Mouse (Mus musculus): ENCODE results near the gene Prkn. TPM values are rescaled to one million over a fixed set of nuclear protein-coding genes. Genes with fewer than 3 reads are reported as not detected.

The Prkn gene
- polyA plus RNA-seq, 1 experiment from 2014 or later: 2.4 TPM

DNA sequence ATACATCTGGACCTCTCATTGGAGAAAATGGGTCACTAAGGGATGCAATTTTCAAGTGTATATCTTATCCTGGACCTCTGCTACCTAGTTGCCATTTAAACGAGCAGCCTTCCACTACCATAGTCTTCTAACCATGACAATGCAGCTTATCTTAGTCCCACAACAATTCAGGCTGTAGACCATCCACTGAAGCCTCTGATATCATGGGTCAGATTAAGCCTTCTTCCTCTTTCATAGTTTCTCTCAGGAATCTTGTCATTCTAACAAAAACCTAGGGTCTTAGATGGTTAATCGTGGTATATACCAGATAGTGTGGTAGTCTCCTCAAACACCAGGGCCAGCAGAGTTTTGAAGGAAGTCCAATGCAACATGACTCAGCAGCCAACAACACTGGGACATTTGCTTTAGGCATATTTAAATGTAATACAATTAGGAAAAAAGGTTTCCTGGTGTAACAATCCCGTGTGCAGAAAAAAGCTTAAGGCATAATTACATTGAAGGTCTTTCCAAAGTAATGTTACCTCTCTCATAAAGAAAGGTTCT lies 61.6 kb downstream of the Prkn start:
- no peaks in the 10 kb centered on the region for H3K4me1 ChIP-seq
- H3K27me3 ChIP-seq: no peaks in the 10 kb centered on the region
- WGBS: 90% methylated on average over 3 of the region's 3 CpGs
- no peak overlapping the region for H3K4me3 ChIP-seq
- H3K9ac ChIP-seq: no peak overlapping the region
- ATAC-seq (ENCODE audit: low FRiP score): no peak
- H3K4me2 ChIP-seq (replicated peaks): no peak overlapping the region
- H3K9me3 ChIP-seq (replicated peaks): no peaks in the 10 kb centered on the region
- H3K27ac ChIP-seq: no peak overlapping the region
- no peaks in the 10 kb centered on the region for H3K36me3 ChIP-seq

GRCm38 (mm10) chr17:10936698-10937097 lies 96.5 kb downstream of the Prkn start:
- H3K4me2 ChIP-seq (replicated peaks): no peak overlapping the region
- no peaks in the 10 kb centered on the region for H3K27me3 ChIP-seq
- no peak for ATAC-seq (ENCODE audit: low FRiP score)
- H3K9me3 ChIP-seq (replicated peaks): no peaks in the 10 kb centered on the region
- H3K36me3 ChIP-seq: no peaks in the 10 kb centered on the region
- H3K4me1 ChIP-seq: peaks cover 7% of the 10 kb centered on the region
- H3K9ac ChIP-seq: no peak overlapping the region
- H3K4me3 ChIP-seq: no peak overlapping the region
- no peak overlapping the region for H3K27ac ChIP-seq

DNA sequence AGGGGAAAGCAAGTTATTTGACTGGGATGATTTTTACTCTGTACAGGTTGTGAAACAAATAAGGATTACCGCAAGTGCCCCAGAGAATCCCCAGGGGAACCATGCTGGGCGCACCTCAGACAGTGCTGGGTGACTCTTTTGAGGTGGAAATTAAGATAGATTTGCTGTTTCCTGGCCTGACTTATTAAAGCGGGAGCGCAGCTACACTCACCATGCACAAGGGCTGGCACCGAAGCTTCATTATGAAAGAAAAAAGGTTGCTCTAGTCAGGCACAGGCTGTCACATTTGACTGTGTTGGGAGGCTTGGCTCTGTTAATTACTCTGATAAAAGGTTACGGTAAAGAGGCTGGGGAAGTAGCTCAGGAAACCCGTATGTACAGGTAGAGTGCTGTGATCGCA lies 97.7 kb downstream of the Prkn start:
- Histone ChIP-seq H3K9me3 (replicated peaks) (no peaks in the 10 kb centered on the region), H3K9ac (no peak overlapping the region), H3K4me1 (peaks cover 7% of the 10 kb centered on the region), H3K27me3 (no peaks in the 10 kb centered on the region), H3K4me2 (replicated peaks) (no peak overlapping the region), H3K36me3 (no peaks in the 10 kb centered on the region), H3K27ac (no peak overlapping the region), H3K4me3 (no peak overlapping the region)
- WGBS: 41% methylated on average over 8 of the region's 8 CpGs
- no peak for ATAC-seq (ENCODE audit: low FRiP score)

DNA sequence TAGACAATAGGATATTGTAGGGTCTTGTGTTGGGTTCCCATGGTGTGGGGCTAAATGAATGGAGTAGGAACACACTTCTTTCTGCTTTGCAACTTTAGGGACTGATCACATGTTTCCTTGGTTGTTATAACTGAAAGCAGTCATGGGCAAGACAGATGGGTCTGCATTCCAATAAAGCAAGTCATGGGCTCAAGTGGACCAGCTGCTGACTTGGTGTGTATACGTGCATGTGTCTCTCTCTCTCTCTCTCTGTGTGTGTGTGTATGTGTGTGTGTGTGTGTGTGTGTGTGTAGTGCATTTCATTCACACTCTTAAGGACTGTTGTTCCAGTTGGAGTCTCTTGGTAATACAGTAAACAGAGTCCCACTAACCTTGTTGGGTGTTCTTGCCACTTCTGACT lies 98.6 kb downstream of the Prkn start:
- no peak overlapping the region for H3K4me2 ChIP-seq (replicated peaks)
- no peak for ATAC-seq (ENCODE audit: low FRiP score)
- no peaks in the 10 kb centered on the region for H3K27me3 ChIP-seq
- WGBS: 50% methylated on average over 1 of the region's 1 CpGs
- no peak overlapping the region for H3K27ac ChIP-seq
- H3K9me3 ChIP-seq (replicated peaks): no peaks in the 10 kb centered on the region
- no peak overlapping the region for H3K9ac ChIP-seq
- H3K4me1 ChIP-seq: peaks cover 7% of the 10 kb centered on the region
- no peaks in the 10 kb centered on the region for H3K36me3 ChIP-seq
- H3K4me3 ChIP-seq: no peak overlapping the region

- 85% methylated on average over 4 of the region's 4 CpGs for WGBS
- no peak for ATAC-seq (ENCODE audit: low FRiP score)
- Histone ChIP-seq H3K4me1 (no peaks in the 10 kb centered on the region; the same call in 1 of the 2 replicates), H3K9me3 (replicated peaks) (no peaks in the 10 kb centered on the region), H3K9ac (no peak overlapping the region), H3K4me2 (replicated peaks) (no peak overlapping the region), H3K27ac (no peak overlapping the region), H3K4me3 (no peak overlapping the region), H3K27me3 (no peaks in the 10 kb centered on the region), H3K36me3 (no peaks in the 10 kb centered on the region)
These were observed 106.4 kb downstream of the Prkn start for GRCm38 (mm10) chr17:10946552-10946951.

DNA sequence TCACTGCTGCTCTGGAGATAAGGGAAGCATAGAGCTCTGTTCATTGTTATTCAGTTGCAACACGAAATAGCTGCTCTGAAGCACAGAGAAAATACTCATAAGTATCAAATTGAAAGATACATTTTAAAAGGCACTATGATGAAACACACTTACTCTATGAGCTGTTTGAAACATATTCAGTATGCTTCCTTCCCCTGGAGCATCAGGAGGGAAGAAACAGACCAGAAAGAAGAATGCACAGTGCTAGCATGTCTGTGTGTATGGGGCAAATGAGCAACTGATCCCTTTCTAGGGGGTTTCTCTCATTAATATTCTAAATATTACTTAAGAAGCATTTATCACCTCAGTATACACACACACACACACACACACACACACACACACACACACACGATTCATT lies 107.4 kb downstream of the Prkn start:
- Histone ChIP-seq H3K9me3 (replicated peaks) (no peaks in the 10 kb centered on the region), H3K4me3 (no peak overlapping the region), H3K4me1 (no peaks in the 10 kb centered on the region; the same call in 1 of the 2 replicates), H3K4me2 (replicated peaks) (no peak overlapping the region), H3K9ac (no peak overlapping the region), H3K27ac (no peak overlapping the region), H3K27me3 (no peaks in the 10 kb centered on the region), H3K36me3 (no peaks in the 10 kb centered on the region)
- 87% methylated on average over 2 of the region's 2 CpGs for WGBS
- ATAC-seq (ENCODE audit: low FRiP score): no peak

DNA sequence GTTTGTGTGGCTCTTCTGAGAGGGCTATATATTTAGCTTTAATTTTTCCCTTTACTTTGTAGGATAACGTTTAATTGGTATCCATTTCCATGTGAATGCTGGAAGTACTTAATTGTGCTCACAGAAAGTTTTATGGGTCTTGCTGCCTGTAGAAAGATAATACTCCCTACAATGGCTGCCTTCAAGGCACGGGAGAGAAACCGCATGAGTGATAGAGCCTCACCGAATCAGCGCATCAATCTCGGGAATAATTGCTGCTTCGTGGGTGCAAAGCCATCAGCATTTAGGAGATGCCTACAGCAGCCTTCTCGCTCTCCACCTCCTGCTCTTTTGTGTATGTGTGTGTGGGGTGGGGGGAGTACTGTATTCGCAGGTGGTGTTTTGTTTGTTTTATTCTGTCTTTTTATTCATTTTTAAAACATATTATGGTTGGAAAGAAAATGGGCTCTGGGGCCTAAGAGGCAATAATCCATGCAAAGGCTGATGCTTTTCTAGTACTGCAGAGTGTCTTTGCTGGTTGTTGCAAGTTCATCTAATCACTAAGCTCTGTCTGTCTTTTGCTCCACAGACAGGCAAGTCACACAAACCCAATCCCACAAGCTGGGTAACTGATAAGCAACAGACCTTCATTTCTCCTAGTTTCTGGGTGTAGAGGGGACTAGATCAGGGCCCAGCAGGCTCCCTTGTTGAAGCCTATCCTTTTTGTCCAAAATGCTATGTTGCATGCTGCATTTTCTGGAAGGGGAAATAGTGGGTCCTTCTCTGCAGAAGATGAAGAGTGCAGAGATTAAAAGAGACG lies 119.1 kb downstream of the Prkn start:
- no peak overlapping the region for H3K27ac ChIP-seq
- no peaks in the 10 kb centered on the region for H3K36me3 ChIP-seq
- H3K9ac ChIP-seq: no peak overlapping the region
- H3K27me3 ChIP-seq: no peaks in the 10 kb centered on the region
- no peaks in the 10 kb centered on the region for H3K9me3 ChIP-seq (replicated peaks)
- WGBS: 60% methylated on average over 10 of the region's 10 CpGs
- ATAC-seq (ENCODE audit: low FRiP score): no peak
- H3K4me1 ChIP-seq: no peaks in the 10 kb centered on the region
- H3K4me3 ChIP-seq: no peak overlapping the region
- no peak overlapping the region for H3K4me2 ChIP-seq (replicated peaks)

GRCm38 (mm10) chr17:10962151-10962550 lies 122.0 kb downstream of the Prkn start:
- 93% methylated on average over 5 of the region's 5 CpGs for WGBS
- H3K27me3 ChIP-seq: no peaks in the 10 kb centered on the region
- H3K36me3 ChIP-seq: no peaks in the 10 kb centered on the region
- no peak for ATAC-seq (ENCODE audit: low FRiP score)
- no peak overlapping the region for H3K9ac ChIP-seq
- no peak overlapping the region for H3K27ac ChIP-seq
- H3K9me3 ChIP-seq (replicated peaks): no peaks in the 10 kb centered on the region
- H3K4me2 ChIP-seq (replicated peaks): no peak overlapping the region
- H3K4me3 ChIP-seq: no peak overlapping the region
- H3K4me1 ChIP-seq: no peaks in the 10 kb centered on the region

- Histone ChIP-seq H3K36me3 (no peaks in the 10 kb centered on the region), H3K27me3 (no peaks in the 10 kb centered on the region), H3K9me3 (replicated peaks) (no peaks in the 10 kb centered on the region), H3K27ac (no peak overlapping the region), H3K9ac (no peak overlapping the region), H3K4me1 (no peaks in the 10 kb centered on the region), H3K4me2 (replicated peaks) (no peak overlapping the region), H3K4me3 (no peak overlapping the region)
- WGBS: 67% methylated on average over 4 of the region's 4 CpGs
- ATAC-seq (ENCODE audit: low FRiP score): no peak
These were observed 142.0 kb downstream of the Prkn start for GRCm38 (mm10) chr17:10982136-10982535.

GRCm38 (mm10) chr17:10987040-10987439 lies 146.9 kb downstream of the Prkn start:
- no peaks in the 10 kb centered on the region for H3K4me1 ChIP-seq
- H3K9me3 ChIP-seq (replicated peaks): no peaks in the 10 kb centered on the region
- no peak overlapping the region for H3K4me2 ChIP-seq (replicated peaks)
- H3K27ac ChIP-seq: no peak overlapping the region
- 78% methylated on average over 4 of the region's 4 CpGs for WGBS
- H3K4me3 ChIP-seq: no peak overlapping the region
- no peak for ATAC-seq (ENCODE audit: low FRiP score)
- H3K27me3 ChIP-seq: no peaks in the 10 kb centered on the region
- H3K36me3 ChIP-seq: no peaks in the 10 kb centered on the region
- no peak overlapping the region for H3K9ac ChIP-seq

- H3K4me3 ChIP-seq: no peak overlapping the region
- no peak for ATAC-seq (ENCODE audit: low FRiP score)
- H3K27ac ChIP-seq: no peak overlapping the region
- H3K9ac ChIP-seq: no peak overlapping the region
- WGBS: 72% methylated on average over 5 of the region's 5 CpGs
- H3K36me3 ChIP-seq: no peaks in the 10 kb centered on the region
- H3K4me1 ChIP-seq: no peaks in the 10 kb centered on the region
- no peaks in the 10 kb centered on the region for H3K27me3 ChIP-seq
- no peaks in the 10 kb centered on the region for H3K9me3 ChIP-seq (replicated peaks)
- H3K4me2 ChIP-seq (replicated peaks): no peak overlapping the region
These were observed 157.1 kb downstream of the Prkn start for GRCm38 (mm10) chr17:10997291-10997690.

GRCm38 (mm10) chr17:11023371-11023770 lies 183.2 kb downstream of the Prkn start:
- Histone ChIP-seq H3K27me3 (no peaks in the 10 kb centered on the region), H3K4me3 (no peak overlapping the region), H3K4me2 (replicated peaks) (no peak overlapping the region), H3K36me3 (no peaks in the 10 kb centered on the region), H3K27ac (no peak overlapping the region), H3K4me1 (no peaks in the 10 kb centered on the region), H3K9ac (no peak overlapping the region), H3K9me3 (replicated peaks) (no peaks in the 10 kb centered on the region)
- WGBS: 89% methylated on average over 2 of the region's 2 CpGs
- ATAC-seq (ENCODE audit: low FRiP score): no peak

DNA sequence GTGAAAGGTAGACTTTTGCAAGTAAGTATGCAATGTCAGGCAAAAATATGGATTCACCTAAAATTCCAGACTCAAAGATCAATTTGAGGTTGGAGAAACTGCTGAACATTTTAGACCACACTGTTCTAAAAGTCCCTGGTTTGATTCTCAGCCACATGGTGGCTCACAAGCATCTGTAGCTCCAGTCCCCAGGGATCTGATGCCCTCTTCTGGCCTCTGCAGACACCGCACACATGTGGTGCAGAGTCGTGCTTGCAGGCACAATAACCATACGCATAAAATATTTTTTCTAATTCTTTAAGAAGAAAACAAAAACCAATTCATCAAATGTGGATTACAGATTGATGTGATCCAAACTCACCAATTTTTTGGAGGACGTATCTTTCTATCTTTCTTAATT lies 189.2 kb downstream of the Prkn start:
- Histone ChIP-seq H3K9ac (no peak overlapping the region), H3K4me2 (replicated peaks) (no peak overlapping the region), H3K36me3 (no peaks in the 10 kb centered on the region), H3K4me3 (no peak overlapping the region), H3K9me3 (replicated peaks) (no peaks in the 10 kb centered on the region), H3K4me1 (no peaks in the 10 kb centered on the region), H3K27me3 (no peaks in the 10 kb centered on the region), H3K27ac (no peak overlapping the region)
- no peak for ATAC-seq (ENCODE audit: low FRiP score)
- WGBS: 96% methylated on average over 4 of the region's 4 CpGs

Data from hindbrain, embryonic 12.5 days (tissue).